Mouse (Mus musculus): ENCODE data around the gene Agbl4.

DNA sequence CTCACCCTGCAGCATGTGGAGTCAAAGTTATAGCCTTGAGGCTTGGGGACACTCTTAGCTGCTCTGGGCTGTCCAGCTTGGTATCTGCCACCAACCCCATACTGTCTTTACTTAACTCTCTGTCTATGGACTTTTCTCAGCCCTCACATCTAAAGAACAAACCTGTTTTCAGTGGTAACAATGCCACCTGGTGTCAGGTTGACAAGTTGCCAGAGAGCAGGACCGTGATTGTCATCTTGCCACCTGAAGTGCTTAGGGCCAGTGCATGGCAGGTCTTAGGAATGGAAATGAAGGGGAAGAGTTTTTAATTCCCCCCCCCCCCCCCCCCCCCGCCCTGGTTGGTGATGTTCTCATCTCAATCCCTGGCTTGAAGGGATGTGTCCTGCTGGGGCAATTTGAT is 1112.7 kb downstream of the Agbl4 start:
- TF ChIP-seq CTCF (IDR thresholded peaks at IDR 0.05; ENCODE audit: insufficient read depth, low read length) (0 out of 2 replicates have a peak, but pooled peaks have one; percentile 8), POLR2A (IDR thresholded peaks at IDR 0.05; ENCODE audit: borderline replicate concordance, extremely low read depth, low read depth, low read length) (no peak)
